Mouse (Mus musculus): ENCODE data around the gene Auts2. TPM values are rescaled to one million over a fixed set of nuclear protein-coding genes. Genes with fewer than 3 reads are reported as not detected.

Auts2 gene
- total RNA-seq, 2 experiments from 2014 or later, result 24.7 to 47.4 TPM

GRCm38 (mm10) chr5:132170010-132170409, 373.1 kb downstream of the Auts2 start:
- no peak for DNase-seq

GRCm38 (mm10) chr5:132168805-132169204, 374.3 kb downstream of the Auts2 start:
- no peak for DNase-seq

- DNase-seq, result no peak
These were observed 374.9 kb downstream of the Auts2 start for GRCm38 (mm10) chr5:132168224-132168623.

- no peak for DNase-seq
These were observed 376.6 kb downstream of the Auts2 start for GRCm38 (mm10) chr5:132166559-132166958.

- DNase-seq, result no peak
These were observed 379.2 kb downstream of the Auts2 start for GRCm38 (mm10) chr5:132163960-132164359.

GRCm38 (mm10) chr5:132162206-132162533, 381.0 kb downstream of the Auts2 start:
- no peak for DNase-seq

GRCm38 (mm10) chr5:132161338-132162205, 381.6 kb downstream of the Auts2 start:
- no peak for DNase-seq

- DNase-seq, result no peak
These were observed 399.0 kb downstream of the Auts2 start for GRCm38 (mm10) chr5:132144181-132144580.

GRCm38 (mm10) chr5:132140816-132141215, 402.3 kb downstream of the Auts2 start:
- no peak for DNase-seq

GRCm38 (mm10) chr5:132135941-132136663, 407.0 kb downstream of the Auts2 start:
- DNase-seq, result no peak

- no peak for DNase-seq
These were observed 411.2 kb downstream of the Auts2 start for GRCm38 (mm10) chr5:132131948-132132347.

- no peak for DNase-seq
These were observed 412.6 kb downstream of the Auts2 start for GRCm38 (mm10) chr5:132130577-132130976.

GRCm38 (mm10) chr5:132126626-132127025, 416.5 kb downstream of the Auts2 start:
- DNase-seq, result no peak

- DNase-seq, result peak; percentile 21
These were observed 427.5 kb downstream of the Auts2 start for GRCm38 (mm10) chr5:132115631-132116030.

- DNase-seq, result peak; percentile 5
These were observed 428.4 kb downstream of the Auts2 start for GRCm38 (mm10) chr5:132114561-132115301.

- DNase-seq, result peak; percentile 14
These were observed 429.7 kb downstream of the Auts2 start for GRCm38 (mm10) chr5:132113480-132113879.

GRCm38 (mm10) chr5:132112666-132113065, 430.5 kb downstream of the Auts2 start:
- no peak for DNase-seq

- no peak for DNase-seq
These were observed 440.7 kb downstream of the Auts2 start for GRCm38 (mm10) chr5:132102426-132102825.

GRCm38 (mm10) chr5:132098461-132098860, 444.7 kb downstream of the Auts2 start:
- DNase-seq, result peak; percentile 6

GRCm38 (mm10) chr5:132092721-132093120, 450.4 kb downstream of the Auts2 start:
- no peak for DNase-seq

- no peak for DNase-seq
These were observed 453.5 kb downstream of the Auts2 start for GRCm38 (mm10) chr5:132089496-132090250.

- DNase-seq, result no peak
These were observed 454.6 kb downstream of the Auts2 start for GRCm38 (mm10) chr5:132088585-132088984.
